Mouse (Mus musculus) cerebellum, postnatal 36 days (tissue): Measurements from ENCODE around the gene Fam181a.
A peak's percentile ranks its signal among the peaks of the same experiment; 100 is the strongest.

Experiments used
- DNase-seq, 2 experiments: peaks; one replicate each; pipeline ENCODE4 v3.0.0; 2021 to 2022; ENCODE audit warnings: mixed read lengths in 2 of 2

The Fam181a gene

DNA sequence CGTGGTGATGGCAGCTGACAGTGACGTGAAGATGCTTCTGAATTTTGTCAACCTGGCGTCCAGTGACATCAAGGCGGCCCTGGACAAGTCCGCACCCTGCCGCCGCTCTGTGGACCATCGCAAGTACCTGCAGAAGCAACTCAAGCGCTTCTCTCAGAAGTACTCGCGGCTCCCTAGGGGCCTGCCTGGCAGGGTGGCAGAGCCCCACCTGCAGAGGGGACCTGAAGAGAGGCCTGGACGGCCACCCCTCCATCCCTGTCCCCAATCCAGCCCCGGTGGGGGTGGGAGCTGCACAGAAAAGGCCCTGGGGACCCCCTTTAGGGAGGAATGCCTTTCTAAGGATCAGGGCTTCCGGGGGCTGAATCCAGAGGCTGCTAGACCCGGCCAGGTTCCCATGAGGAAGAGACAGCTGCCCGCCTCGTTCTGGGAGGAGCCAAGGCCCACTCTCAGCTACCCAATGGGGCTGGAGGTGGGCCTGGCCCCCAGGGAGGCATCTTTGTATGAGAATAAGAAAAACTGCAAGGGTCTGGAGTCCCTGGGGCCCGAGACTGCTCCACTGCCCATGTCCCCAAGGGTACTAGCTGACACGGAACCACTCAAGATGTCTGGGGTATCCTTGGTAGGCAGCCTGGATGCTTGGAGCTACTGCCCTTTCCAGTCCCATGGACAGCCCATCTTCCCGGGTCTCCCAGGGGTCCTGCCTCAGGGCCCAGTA, 5.2 kb downstream of the Fam181a start:
- no peak for DNase-seq

DNA sequence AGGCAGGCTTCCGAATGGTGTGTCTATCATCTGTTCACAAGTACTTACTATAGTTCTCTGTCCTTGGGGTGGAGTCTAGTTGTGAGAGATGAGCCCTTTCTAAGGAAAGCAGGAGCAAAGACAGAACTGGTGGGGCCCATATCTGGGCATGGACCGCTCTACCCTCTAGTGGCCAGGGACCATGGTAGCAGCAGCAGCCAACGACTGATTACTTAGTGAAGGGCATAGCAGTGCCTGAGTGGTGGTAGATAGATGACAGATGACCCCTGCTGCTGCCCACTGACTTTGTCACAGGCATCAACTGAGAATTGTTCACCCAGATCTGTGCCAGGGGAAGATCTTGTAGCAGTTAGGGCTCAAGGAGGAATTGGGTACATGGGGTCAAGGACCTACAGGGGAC, 12.0 kb downstream of the Fam181a start:
- DNase-seq, result no peak

DNA sequence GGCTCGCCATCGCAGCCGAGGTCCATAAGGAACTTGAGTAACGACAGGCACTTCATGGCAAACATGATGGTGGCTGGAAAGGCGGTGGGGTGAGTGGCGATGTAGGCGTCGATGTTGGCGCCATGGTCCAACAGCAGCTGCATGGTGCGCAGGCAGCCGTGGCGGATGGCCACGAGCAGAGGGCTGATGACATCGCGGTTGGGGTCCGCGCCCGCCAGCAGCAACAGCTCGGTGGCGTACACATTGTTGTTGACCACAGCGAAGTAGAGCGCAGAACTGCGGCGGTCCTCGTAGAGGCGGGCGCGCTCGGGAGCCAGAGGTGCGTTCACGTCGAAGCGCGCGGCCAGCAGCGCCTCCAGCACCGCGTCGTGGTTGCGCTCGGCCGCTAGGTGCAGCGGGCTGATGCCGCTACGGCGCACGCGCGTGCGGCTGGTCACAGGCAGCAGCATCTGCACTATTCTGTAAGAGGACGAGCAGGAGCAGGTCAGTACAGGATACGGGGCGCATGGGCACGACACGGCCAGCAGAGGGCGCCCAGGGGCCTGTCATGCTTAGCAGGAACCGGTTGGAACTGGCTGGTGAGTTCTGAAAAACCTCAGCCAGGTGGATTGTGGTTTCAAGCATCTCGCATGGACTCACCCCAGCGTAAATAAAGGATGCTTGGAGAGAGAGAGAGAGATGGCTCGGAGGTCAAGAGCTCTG, 14.5 kb downstream of the Fam181a start:
- peak; percentile 83 to 86 for DNase-seq

DNA sequence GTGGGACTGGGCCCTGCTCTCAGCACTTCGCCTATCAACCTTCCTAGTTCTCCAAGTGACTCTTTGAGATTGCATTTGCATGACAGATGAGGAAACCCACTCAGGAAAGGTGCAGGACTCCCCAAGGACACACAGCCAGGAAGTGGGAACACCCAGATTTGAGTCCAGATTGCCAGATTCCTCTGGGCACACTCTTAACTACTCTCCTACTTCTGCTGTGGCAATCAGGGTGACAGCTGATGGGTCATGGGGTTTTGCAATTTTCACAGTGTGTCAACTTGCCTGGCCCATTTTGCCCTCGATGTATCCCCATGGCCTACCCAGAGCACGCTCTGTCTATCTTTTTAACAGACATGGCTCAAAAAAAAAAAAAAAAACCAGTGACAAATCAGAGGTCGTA, 15.8 kb downstream of the Fam181a start:
- no peak for DNase-seq

DNA sequence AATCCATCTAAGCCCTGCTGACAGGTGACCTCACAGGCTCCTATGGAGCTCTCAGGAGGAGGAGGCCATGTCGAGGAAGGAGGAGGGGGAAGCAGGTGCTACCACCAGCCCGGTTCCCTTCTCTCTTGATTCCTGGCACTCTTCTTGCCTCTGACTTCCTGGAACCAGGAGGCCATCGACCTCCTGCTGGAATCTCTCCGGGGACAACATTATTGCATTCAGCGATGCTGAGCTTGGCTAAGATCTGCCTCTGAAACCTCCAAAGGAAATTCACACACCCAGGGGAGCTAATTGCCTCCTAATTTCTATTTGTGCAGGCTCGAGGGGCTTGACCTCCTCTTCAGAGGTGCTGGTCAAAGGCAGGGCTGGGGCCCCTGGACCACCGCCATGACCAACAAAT, 16.3 kb downstream of the Fam181a start:
- DNase-seq, result no peak

DNA sequence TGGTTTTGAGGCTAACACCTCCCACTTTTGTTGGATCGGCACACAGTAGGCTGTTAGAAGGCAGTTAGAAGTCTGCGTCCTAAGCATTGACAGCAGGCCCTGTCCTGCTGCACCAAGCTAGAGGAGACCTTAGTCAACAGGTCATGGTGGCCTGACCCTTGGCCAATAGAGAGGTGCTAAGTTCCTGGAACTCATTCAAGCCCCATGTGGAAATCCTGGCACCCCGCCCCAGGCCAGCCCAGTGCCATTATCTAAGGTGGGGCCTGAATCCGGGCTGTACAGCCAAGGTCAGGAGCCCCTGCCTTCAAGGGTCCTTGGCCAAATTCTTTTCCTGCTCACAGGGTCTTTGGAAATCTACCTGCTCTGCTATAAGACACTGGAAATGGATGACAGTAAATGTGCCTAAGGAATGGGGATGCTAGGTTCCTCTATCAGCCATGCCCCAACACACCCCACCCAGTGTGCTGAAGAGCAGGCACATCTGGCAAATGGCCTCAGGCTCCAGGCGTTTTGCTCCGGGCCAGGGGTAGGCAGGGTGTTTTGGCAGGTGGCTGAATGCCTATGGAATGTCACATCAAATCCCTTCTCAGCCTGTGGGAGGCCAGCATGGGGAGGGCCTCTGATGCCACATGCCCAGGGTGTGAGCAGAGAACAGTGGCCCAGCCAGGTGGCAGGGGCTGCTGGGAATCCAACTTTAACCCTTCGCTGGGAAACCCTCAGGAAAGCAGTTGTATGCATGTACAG, 17.8 kb downstream of the Fam181a start:
- DNase-seq, result no peak

DNA sequence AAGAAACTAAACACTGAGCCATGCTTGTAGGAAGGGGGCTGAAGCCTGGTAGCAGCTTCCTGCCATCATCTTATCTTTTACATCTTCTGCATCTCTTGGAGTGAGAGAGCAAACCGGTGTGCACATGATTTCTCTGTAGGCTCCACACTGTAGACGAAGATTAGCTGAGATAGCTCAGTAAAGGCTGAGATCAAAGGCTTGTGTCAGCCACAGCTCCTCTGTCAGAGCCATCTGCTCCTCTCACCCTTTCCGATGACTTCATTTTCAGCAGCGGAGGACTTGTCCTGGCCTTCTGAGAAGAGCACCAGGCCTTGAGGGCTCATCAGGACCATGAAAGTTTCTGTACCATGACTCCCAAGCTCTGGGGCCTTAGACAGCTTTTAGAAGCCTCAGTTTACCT, 20.7 kb downstream of the Fam181a start:
- no peak for DNase-seq

DNA sequence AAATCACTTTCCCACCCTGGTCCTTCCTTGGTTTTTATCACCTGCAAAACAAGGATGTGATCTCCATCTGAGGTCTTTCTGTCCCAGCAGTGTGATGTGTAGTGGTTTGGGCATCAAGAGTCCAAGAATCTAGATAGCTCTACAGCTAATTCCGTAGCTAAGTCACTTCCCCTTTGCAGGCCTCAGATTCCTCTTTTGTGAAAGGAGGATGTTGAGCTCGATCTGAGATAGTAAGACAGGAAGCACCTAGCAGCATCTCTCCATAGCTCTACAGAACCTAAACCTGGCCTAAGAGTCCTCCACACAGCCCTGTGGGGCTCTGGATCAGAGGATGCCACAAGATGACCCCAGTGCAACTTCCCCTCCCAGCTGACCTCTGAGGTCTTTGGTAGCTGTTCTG, 22.1 kb downstream of the Fam181a start:
- DNase-seq, result no peak

DNA sequence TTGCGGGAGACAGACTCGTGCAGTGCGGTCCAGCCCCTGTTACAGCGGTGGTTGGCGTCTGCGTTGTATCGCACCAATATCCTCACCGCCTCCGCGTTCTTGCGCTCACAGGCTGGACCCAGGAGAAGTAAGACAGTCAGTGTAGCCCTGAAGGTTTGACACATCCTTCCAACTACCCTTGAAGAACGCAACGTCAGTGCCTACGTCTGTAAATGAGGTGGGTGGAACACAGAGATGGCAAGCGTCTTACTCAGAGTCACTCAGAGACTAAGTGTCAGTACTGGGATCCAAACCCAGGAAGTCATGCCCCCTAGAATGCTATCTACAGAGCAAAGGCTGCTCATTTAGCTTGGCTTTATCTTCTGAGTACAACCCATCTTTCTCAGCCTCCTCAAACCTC, 22.7 kb downstream of the Fam181a start:
- DNase-seq, result no peak

DNA sequence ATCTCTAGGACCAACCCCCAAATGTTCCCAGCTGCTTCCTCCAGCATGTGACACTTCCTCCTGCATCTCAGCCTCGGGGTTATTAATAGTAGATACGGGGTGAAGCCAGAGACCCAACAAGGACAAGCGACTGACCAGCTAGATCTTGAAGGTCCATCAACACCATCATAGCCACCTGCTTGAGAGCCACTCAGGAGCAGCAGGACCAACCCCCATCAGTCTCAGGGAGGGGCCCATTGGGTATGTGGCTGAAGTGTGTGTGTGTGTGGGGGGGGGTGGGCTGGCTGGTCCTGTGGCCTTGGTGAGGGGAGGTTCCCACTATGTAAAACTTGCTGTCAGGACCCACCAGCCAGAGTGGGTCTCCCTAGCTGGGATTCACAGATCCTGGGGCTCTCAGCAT, 26.0 kb downstream of the Fam181a start:
- no peak for DNase-seq

DNA sequence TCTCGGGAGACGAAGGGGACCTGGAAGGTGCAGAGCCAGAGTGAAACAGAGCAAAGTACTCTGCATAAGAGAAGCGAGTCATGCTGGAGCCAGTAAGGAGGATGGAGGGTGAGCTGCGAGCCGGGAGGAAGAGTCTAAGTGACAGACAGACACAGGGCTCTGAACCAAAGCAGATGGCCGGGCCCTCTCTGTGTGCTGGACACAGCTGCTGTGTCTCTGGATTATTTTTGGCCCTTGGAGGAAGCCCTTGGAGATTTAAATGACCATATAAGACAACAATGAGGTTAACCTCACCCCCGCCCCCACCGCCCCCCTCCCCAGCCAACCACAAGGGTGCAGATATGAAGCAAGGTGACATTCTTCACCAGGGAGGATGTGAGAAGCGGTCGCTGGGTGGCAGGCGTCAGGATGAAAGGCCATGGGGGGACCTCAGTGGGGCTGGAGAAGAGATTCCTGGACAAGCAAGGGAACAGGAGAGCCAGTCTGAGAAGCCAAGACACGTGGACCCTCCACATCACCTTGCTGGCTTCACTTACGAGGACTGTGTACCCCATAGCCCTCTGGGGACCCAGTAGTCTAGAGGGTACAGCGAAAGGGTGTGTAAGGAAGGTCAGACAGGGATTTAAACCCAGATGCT, 27.5 kb downstream of the Fam181a start:
- no peak for DNase-seq

DNA sequence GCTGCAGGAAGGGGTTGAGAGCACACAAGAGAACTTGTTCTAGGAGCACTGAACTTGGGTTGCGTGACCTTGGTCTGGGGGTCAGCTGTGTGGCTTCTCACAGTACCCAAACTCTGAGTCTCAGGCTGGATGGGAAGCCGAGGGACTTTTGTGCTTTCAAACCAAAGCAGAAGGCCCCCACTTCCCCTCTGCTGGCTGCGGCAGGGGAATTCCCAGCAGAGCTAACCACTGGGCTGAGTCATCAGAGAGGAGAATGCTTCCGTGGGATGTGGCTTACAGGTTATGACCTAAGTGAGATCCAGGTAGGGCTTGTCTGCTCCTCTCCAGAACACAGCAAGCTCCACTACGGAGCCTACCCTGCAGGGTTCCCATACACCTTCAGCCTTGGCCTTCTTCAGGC, 30.4 kb downstream of the Fam181a start:
- no peak for DNase-seq

DNA sequence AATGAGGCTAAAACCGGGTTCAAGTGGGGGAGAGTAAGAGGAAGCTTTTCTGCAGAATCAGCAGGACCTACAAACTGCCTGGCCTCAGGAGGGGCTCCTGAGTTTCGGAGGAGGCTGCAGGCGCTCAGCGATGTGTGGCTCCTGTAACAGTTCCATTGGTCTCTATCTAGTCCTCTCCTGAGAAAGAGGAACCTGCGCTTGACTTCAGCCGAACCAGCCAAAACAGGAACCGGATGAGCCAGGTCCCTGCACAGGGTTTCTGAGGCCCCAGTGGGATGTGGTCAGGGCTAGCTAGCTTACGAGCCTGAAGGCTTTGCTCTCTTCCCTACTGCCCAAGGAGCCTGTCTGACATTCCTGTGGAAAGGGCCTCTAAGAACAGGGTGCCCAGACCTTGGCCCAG, 32.7 kb downstream of the Fam181a start:
- DNase-seq, result no peak

DNA sequence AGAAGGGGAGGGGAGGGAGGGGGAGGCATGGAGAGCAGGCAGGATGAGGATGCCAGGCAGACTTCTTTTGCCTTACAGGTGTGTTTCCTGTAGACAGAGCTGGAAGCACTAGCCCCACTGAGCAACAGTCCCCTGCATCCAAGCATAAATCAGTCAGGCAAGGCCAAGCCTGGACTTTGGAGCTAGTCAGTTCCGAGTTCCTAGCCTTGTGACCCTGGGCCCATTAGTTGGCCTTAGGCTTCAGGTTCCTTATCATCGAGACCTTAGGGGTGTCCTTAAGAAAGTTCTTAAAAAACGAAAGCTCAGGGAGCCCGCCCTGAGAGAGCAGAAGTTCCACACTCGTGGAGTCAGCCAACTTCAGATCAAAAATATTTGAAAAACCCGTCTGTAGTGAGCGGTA, 34.2 kb downstream of the Fam181a start:
- no peak for DNase-seq

DNA sequence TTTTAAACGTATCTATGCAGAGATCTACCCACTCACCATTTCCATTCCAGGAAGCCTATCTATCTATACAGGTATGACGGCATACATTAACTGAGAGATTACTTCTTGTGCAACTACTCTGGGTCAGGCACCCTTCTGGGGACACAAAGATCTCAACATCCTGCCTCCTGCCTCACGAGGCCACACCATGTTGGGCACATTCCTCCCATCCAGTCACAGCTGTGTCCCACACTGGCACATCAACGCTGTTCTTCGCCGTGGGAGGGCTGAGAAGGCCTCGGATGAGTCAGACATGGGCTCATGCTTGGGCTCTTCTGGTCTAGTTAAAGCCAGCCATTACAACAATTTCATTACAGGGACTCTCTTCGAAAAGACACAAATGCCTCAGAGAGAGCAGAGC, 36.2 kb downstream of the Fam181a start:
- DNase-seq, result no peak

DNA sequence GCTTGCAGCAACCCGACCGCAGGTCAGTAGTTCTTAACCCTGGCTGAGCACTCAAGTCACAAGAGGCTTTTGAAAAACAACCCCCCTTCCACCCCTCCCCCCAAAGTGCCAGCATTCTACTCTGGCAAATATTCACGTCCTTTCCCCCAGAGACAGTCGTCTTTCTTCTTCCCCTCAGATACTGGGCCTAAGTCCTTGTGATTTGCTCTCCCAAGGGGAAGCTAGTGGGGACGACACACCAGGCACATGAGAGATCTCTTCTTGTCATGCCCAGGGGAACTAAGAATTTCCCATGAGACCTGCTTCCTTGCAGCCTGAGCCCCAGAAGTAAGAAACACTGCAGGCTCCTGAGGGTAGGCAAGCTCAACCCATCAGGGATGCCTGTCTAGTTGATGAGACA, 36.6 kb downstream of the Fam181a start:
- DNase-seq, result no peak

DNA sequence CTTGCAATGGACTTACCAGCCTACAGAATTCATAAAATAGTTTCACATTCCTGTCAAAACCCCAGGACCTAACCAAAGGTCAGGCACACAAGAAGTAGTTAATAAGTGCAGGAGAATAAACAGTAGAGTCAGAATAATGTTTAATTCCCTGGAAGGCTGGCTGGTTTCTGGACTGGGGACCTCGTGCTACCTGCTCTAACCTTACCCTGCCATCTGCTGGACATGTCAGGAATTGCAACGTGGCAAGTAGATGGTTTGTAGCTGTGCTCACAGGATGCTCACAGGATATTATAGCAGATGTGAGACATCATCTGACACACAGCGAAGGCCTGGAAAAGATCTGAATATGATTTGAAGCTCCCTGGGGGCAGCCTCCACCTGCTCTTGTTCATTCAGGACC, 37.7 kb downstream of the Fam181a start:
- peak; percentile 80 to 86 for DNase-seq

DNA sequence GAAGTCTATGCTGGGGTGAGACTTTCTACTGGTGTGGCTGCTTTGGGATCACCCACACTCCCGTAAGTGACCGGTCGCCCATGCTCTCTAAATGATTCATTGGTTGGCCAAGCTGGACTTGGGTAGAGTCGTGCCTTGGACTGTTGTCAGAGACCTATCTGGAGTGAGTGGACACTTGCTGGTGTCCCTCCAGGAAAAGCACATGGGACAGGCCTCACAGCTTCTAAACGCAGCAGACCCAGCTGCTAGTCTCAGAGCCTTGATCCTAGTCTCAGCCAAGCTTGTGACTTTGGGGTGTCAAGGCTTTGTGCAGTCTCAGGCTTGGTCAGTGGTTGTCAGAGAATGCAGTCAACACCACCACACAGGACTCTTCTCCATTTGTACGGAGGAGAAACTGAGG, 42.0 kb downstream of the Fam181a start:
- DNase-seq, result no peak

DNA sequence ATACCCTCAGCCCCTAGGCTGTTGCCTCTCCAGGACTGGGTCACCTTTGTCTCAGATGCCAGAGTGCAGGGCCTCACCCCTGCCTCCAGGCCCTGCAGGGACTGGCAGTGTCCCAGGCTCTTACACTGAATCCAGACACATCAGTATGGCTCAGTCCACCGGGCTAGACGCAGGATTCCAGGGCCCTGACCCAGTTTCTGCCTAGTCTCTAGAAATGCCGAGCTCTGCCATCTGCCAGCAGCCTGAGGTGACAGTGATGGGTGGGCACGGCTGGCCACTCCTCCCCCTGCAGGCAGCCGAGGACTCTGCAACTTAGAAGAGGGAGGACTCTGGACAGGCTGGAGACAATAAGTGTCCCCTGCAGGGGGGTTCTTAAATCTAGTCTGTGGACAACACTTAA, 42.8 kb downstream of the Fam181a start:
- peak; percentile 64 to 67 for DNase-seq

DNA sequence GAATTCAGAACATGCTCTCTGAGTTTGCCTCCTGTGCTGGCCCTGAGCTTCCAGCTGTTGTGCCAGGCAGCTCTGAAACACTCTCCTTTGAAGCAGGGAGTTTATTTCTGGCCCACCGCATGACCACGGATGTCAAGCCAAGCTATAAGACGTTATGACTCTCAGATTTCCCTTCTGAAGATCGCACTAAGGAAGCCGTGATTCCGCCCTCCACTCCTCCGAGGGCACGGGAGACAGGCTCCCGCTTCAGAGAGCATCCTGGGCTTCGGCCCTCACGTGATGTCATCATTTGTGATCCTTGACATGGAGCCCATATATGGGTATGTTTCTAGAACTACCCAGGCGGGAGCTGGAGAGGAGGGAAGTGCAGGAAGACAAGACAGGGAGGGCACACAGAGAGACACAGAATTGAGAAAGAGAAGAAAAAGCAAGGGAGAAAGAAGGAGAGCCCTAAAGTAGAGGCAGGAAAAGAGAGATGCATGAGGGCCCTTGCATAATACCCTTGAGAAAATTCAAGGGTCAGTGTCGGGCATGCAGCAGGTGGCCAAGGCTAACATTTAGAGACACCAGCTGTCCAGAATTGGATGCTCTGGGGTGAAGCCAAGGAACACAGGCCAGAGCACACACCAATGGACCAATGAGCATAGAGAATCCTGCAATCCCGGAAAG, 45.1 kb downstream of the Fam181a start, which contains the start of gene Asb2:
TSS of gene Asb2 (minus strand) at position 256 of the 669 bp plus-strand sequence.
- DNase-seq, result no peak

DNA sequence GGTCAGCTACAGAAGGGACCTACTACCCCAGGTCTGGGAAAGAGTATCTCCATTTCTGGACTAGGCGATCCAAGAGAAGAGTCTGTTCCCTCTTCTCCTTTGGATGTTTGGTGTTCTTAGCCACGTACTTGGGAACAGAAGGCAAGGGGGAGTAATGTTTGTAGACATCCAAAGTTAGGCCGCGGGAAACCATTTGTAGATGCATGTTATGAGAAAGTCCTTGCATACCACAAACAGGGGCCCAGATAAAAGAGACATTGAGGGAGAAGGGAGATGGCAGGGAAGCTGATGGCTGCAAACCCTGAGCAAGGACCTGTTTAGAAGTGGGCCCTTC, 45.6 kb downstream of the Fam181a start:
- DNase-seq, result no peak

DNA sequence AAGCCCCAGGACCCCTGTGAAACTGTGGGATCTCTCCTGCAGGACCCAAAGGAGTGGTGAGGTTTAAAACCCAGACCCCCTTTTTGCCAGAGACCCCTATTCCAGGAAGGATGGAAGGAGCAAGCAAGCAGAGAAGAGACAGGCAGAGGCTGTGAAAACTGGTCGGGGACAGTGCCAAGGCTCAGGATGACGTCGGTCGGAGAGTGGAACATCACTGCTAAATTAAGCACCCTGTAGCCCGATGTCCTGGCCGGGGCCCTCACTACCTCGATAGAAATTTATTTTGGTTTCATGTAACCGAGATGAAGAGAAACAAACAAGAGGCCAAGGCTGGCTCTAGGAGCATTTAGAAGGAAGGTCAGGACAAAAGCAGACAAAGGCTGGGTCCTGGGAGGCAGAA, 47.4 kb downstream of the Fam181a start:
- DNase-seq, result no peak
